Mouse (Mus musculus): ENCODE data around the gene Spryd3.
"Not testable (repeated sequence)": the region's sequence is repeated elsewhere in the genome, so short reads cannot be mapped to it uniquely, and the experiment has no call there.

Gene Spryd3

GRCm38 (mm10) chr15:102136129-102136758 is at the start of gene Spryd3:
Gene Spryd3, minus strand, starts transcription at chr15:102136234.
- DNase-seq (ENCODE audit: low read depth): peak; percentile 86

GRCm38 (mm10) chr15:102183076-102183475 is 47.0 kb upstream of the Spryd3 start:
- DNase-seq (ENCODE audit: low read depth): no peak

- no peak for DNase-seq (ENCODE audit: low read depth)
Measured at GRCm38 (mm10) chr15:102179924-102180323, 43.9 kb upstream of the Spryd3 start.

GRCm38 (mm10) chr15:102179106-102179505 is 43.1 kb upstream of the Spryd3 start:
- no peak for DNase-seq (ENCODE audit: low read depth)

GRCm38 (mm10) chr15:102178279-102178678 is 42.2 kb upstream of the Spryd3 start:
- DNase-seq (ENCODE audit: low read depth): no peak

- no peak for DNase-seq (ENCODE audit: low read depth)
Measured at GRCm38 (mm10) chr15:102177417-102177816, 41.4 kb upstream of the Spryd3 start.

- no peak for DNase-seq (ENCODE audit: low read depth)
Measured at GRCm38 (mm10) chr15:102176571-102177316, 40.7 kb upstream of the Spryd3 start.

GRCm38 (mm10) chr15:102175736-102176319 is 39.8 kb upstream of the Spryd3 start:
- DNase-seq (ENCODE audit: low read depth): no peak

GRCm38 (mm10) chr15:102173581-102173980 is 37.5 kb upstream of the Spryd3 start:
- no peak for DNase-seq (ENCODE audit: low read depth)

- DNase-seq (ENCODE audit: low read depth): no peak
Measured at GRCm38 (mm10) chr15:102169064-102169463, 33.0 kb upstream of the Spryd3 start.

GRCm38 (mm10) chr15:102167620-102168021 is 31.6 kb upstream of the Spryd3 start:
- peak; percentile 74 for DNase-seq (ENCODE audit: low read depth)

- DNase-seq (ENCODE audit: low read depth): no peak
Measured at GRCm38 (mm10) chr15:102165468-102166100, 29.6 kb upstream of the Spryd3 start.

- DNase-seq (ENCODE audit: low read depth): no peak
Measured at GRCm38 (mm10) chr15:102163900-102164693, 28.1 kb upstream of the Spryd3 start.

GRCm38 (mm10) chr15:102160415-102161060 is 24.5 kb upstream of the Spryd3 start:
- no peak for DNase-seq (ENCODE audit: low read depth)

GRCm38 (mm10) chr15:102156836-102157235 is 20.8 kb upstream of the Spryd3 start:
- DNase-seq (ENCODE audit: low read depth): no peak

- not testable (repeated sequence) for DNase-seq (ENCODE audit: low read depth)
Measured at GRCm38 (mm10) chr15:102155006-102155405, 19.0 kb upstream of the Spryd3 start.

GRCm38 (mm10) chr15:102152646-102153045 is 16.6 kb upstream of the Spryd3 start:
- DNase-seq (ENCODE audit: low read depth): no peak

GRCm38 (mm10) chr15:102150301-102151135 is 14.5 kb upstream of the Spryd3 start, which contains the start of gene Soat2:
Gene Soat2, plus strand, starts transcription at chr15:102150526.
- peak; percentile 33 for DNase-seq (ENCODE audit: low read depth)

- DNase-seq (ENCODE audit: low read depth): no peak
Measured at GRCm38 (mm10) chr15:102149561-102149960, 13.5 kb upstream of the Spryd3 start.

GRCm38 (mm10) chr15:102147674-102148402 is 11.8 kb upstream of the Spryd3 start:
- no peak for DNase-seq (ENCODE audit: low read depth)

Data from fibroblast of lung, adult 2 months (primary cell).